Mouse (Mus musculus) MEL (cell line): Measurements from ENCODE around the gene Grik4. TPM values are rescaled to one million over a fixed set of nuclear protein-coding genes. Genes with fewer than 3 reads are reported as not detected.

ENCODE experiments used
- DNase-seq: peaks from one replicate; pipeline ENCODE4 v3.0.0; 2011; ENCODE audit warnings: low read depth, low spot score
- H3K27ac ChIP-seq: 2 replicates; pipeline ENCODE4 v1.5.1; 2012; ENCODE audit warnings: low read depth, mild to moderate bottlenecking, control low read depth, low read length, moderate library complexity; ENCODE audit not compliant: control insufficient read depth
- H3K27me3 ChIP-seq, 2 experiments: fragments of 150-350 bp in 1 of 2; sonication (generic) in 1 of 2; 2 replicates each; pipeline ENCODE4 v1.6.1; 2012; ENCODE audit warnings: low read length in 2 of 2, mild to moderate bottlenecking in 2 of 2, improper control_type of control experiment in 1 of 2, moderate library complexity in 1 of 2; ENCODE audit not compliant: insufficient read depth in 2 of 2, control insufficient read depth in 1 of 2
- H3K36me3 ChIP-seq, 2 experiments: 2 replicates each; pipeline ENCODE4 v1.6.1; 2012 to 2014; ENCODE audit warnings: low read length in 2 of 2, improper control_type of control experiment in 1 of 2, inconsistent platforms in 1 of 2, mild to moderate bottlenecking in 1 of 2; ENCODE audit not compliant: insufficient read depth in 2 of 2, control insufficient read depth in 1 of 2
- H3K4me1 ChIP-seq, 2 experiments: fragments of 150-350 bp in 1 of 2; sonication (generic) in 1 of 2; 2 replicates each; pipeline ENCODE4 v1.6.1; 2012; ENCODE audit warnings: low read length in 2 of 2, improper control_type of control experiment in 1 of 2, mild to moderate bottlenecking in 1 of 2; ENCODE audit not compliant: insufficient read depth in 2 of 2, control insufficient read depth in 1 of 2
- H3K4me3 ChIP-seq, 2 experiments: fragments of 150-350 bp in 1 of 2; sonication (generic) in 1 of 2; 2 replicates each; pipeline ENCODE4 v1.5.1; 2012; ENCODE audit warnings: low read depth in 2 of 2, low read length in 2 of 2, mild to moderate bottlenecking in 2 of 2, moderate library complexity in 2 of 2, control low read depth in 1 of 2, improper control_type of control experiment in 1 of 2; ENCODE audit not compliant: control insufficient read depth in 1 of 2, insufficient read depth in 1 of 2
- H3K79me2 ChIP-seq: 2 replicates; pipeline ENCODE4 v1.6.1; 2012; ENCODE audit warnings: mild to moderate bottlenecking, low read length, moderate library complexity; ENCODE audit not compliant: control insufficient read depth, poor library complexity, insufficient read depth
- H3K9ac ChIP-seq: 2 replicates; pipeline ENCODE4 v1.6.1; 2012; ENCODE audit warnings: low read depth, mild to moderate bottlenecking, control low read depth, low read length, moderate library complexity; ENCODE audit not compliant: control insufficient read depth, poor library complexity, severe bottlenecking
- H3K9me3 ChIP-seq: fragments of 150-350 bp; sonication (generic); replicated peaks from 2 replicates; pipeline ENCODE4 v1.6.1; 2012; ENCODE audit warnings: mild to moderate bottlenecking, low read length, improper control_type of control experiment, moderate library complexity; ENCODE audit not compliant: insufficient read depth
- CHD1 ChIP-seq: IDR thresholded peaks from 2 replicates; pipeline ENCODE4 v1.6.1; 2012; ENCODE audit warnings: low read depth, mild to moderate bottlenecking, inconsistent platforms, low read length, improper control_type of control experiment
- CHD2 ChIP-seq: IDR thresholded peaks from 2 replicates; pipeline ENCODE4 v1.6.1; 2011; ENCODE audit warnings: low read length, improper control_type of control experiment
- E2F4 ChIP-seq: IDR thresholded peaks from 2 replicates; pipeline ENCODE4 v1.6.1; 2011; ENCODE audit warnings: low read depth, low read length, improper control_type of control experiment, borderline replicate concordance
- EP300 ChIP-seq, 2 experiments: IDR thresholded peaks; 2 replicates each; pipeline ENCODE4 v1.6.1; 2011; ENCODE audit warnings: improper control_type of control experiment in 2 of 2, low read length in 2 of 2, low read depth in 1 of 2, mild to moderate bottlenecking in 1 of 2
- ETS1 ChIP-seq: IDR thresholded peaks from 2 replicates; pipeline ENCODE4 v1.6.1; 2012; ENCODE audit warnings: low read depth, mild to moderate bottlenecking, inconsistent platforms, low read length, improper control_type of control experiment, moderate library complexity
- GABPA ChIP-seq: IDR thresholded peaks from 2 replicates; pipeline ENCODE4 v1.6.1; 2012; ENCODE audit warnings: low read depth, mild to moderate bottlenecking, inconsistent platforms, low read length, improper control_type of control experiment, moderate library complexity
- GATA1 ChIP-seq: IDR thresholded peaks from 2 replicates; pipeline ENCODE4 v1.6.1; 2011; ENCODE audit warnings: low read depth, low read length, improper control_type of control experiment
- KAT2A ChIP-seq: conservative IDR thresholded peaks from 2 replicates; pipeline ENCODE4 v1.6.1; 2012; ENCODE audit warnings: low read depth, low read length, improper control_type of control experiment, inconsistent platforms
- MAZ ChIP-seq: IDR thresholded peaks from 2 replicates; pipeline ENCODE4 v1.6.1; 2012; ENCODE audit warnings: low read depth, mild to moderate bottlenecking, inconsistent platforms, low read length, improper control_type of control experiment
- MEF2A ChIP-seq: IDR thresholded peaks from 2 replicates; pipeline ENCODE4 v1.6.1; 2014; ENCODE audit warnings: low read depth, mild to moderate bottlenecking, inconsistent platforms, low read length, improper control_type of control experiment; ENCODE audit not compliant: poor library complexity, insufficient replicate concordance, severe bottlenecking; ENCODE audit errors: extremely low read depth
- MYC ChIP-seq: IDR thresholded peaks from 2 replicates; pipeline ENCODE4 v1.6.1; 2011; ENCODE audit warnings: low read depth, mild to moderate bottlenecking, low read length, improper control_type of control experiment, moderate library complexity
- RCOR1 ChIP-seq: IDR thresholded peaks from 2 replicates; pipeline ENCODE4 v1.6.1; 2012; ENCODE audit warnings: low read depth, mild to moderate bottlenecking, inconsistent platforms, low read length, improper control_type of control experiment
- SIN3A ChIP-seq: IDR thresholded peaks from 2 replicates; pipeline ENCODE4 v1.6.1; 2012; ENCODE audit warnings: low read length, improper control_type of control experiment, inconsistent platforms
- TAL1 ChIP-seq: IDR thresholded peaks from 2 replicates; pipeline ENCODE4 v1.6.1; 2012; ENCODE audit warnings: mild to moderate bottlenecking, inconsistent platforms, low read length, moderate library complexity, mixed read lengths
- TCF12 ChIP-seq: IDR thresholded peaks from 2 replicates; pipeline ENCODE4 v1.6.1; 2014; ENCODE audit warnings: low read depth, mild to moderate bottlenecking, inconsistent platforms, low read length, improper control_type of control experiment, moderate library complexity
- USF1 ChIP-seq: IDR thresholded peaks from 2 replicates; pipeline ENCODE4 v1.6.1; 2014; ENCODE audit warnings: low read depth, mild to moderate bottlenecking, inconsistent platforms, low read length, improper control_type of control experiment, moderate library complexity
- USF2 ChIP-seq, 2 experiments: IDR thresholded peaks; 2 replicates each; pipeline ENCODE4 v1.6.1; 2011 to 2012; ENCODE audit warnings: improper control_type of control experiment in 2 of 2, low read length in 2 of 2, borderline replicate concordance in 1 of 2, inconsistent platforms in 1 of 2, low read depth in 1 of 2, mild to moderate bottlenecking in 1 of 2; ENCODE audit not compliant: insufficient read depth in 1 of 2
- ZC3H11A ChIP-seq: IDR thresholded peaks from 2 replicates; pipeline ENCODE4 v1.6.1; 2012; ENCODE audit warnings: low read depth, mild to moderate bottlenecking, inconsistent platforms, low read length, improper control_type of control experiment
- polyA plus RNA-seq, 2 experiments: library from polyadenylated mRNA; stranded (reverse) in 1 of 2; unstranded in 1 of 2; fragments of >175 nt in 1 of 2; fragments of >200 nt in 1 of 2; gene quantifications; 2 replicates each; pipeline versions ENCODE4 v1.2.1 to v1.2.4; 2012; ENCODE audit warnings: low replicate concordance in 2 of 2, low read depth in 1 of 2; ENCODE audit not compliant: insufficient read length in 2 of 2, insufficient read depth in 1 of 2, missing spikeins in 1 of 2
- total RNA-seq: library from RNA; depleted of rRNA; stranded (reverse); fragments of 300-350 nt; gene quantifications from 2 replicates; pipeline ENCODE4 v1.2.3, GENCODE M21; 2012

Gene Grik4
- total and polyA plus RNA-seq, 3 experiments = 0.17 TPM; not detected in 2

- Histone ChIP-seq H3K27me3 (no peaks in the 10 kb centered on the region), H3K79me2 (no peaks in the 10 kb centered on the region), H3K4me1 (no peaks in the 10 kb centered on the region), H3K4me3 (no peak overlapping the region), H3K9me3 (no peaks in the 10 kb centered on the region), H3K36me3 (no peaks in the 10 kb centered on the region), H3K27ac (no peak overlapping the region), H3K9ac (no peak overlapping the region)
- TF ChIP-seq GABPA (no peak), E2F4 (no peak), TAL1 (no peak), ZC3H11A (no peak), RCOR1 (no peak), SIN3A (no peak), USF1 (no peak), KAT2A (no peak)
- no peak for DNase-seq
Measured at GRCm38 (mm10) chr9:42503709-42504108, 440.6 kb downstream of the Grik4 start.

DNA sequence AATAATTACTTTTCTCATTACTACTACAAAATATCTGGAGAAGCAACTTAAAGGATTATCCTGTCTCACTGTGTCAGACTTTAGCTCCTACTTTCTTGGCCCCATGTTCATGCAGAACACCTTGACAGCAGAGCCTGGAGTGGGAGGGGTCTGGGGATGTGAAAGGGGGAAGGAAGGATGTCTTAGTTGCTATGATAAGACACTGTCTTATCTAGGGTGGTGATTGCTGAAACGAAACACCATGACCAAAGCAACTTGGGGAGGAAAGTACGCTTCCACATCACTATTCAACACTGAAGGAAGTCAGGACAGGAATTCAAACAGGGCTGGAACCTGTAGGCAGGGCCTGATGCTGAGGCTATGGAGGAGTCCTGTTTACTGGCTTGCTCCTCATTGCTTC, 448.0 kb downstream of the Grik4 start:
- peak; percentile 69 for DNase-seq
- no peaks in the 10 kb centered on the region for H3K79me2 ChIP-seq
- no peak overlapping the region for H3K9ac ChIP-seq
- H3K9me3 ChIP-seq = no peaks in the 10 kb centered on the region
- TF ChIP-seq ETS1 (peak; percentile 62), TAL1 (no peak), TCF12 (peak; percentile 54), CHD1 (no peak), MYC (no peak), GATA1 (peak; percentile 72), RCOR1 (0 out of 2 replicates have a peak, but pooled peaks have one; percentile 35), CHD2 (no peak), EP300 (IDR thresholded peaks at IDR 0.05; ENCODE audit: low read depth in 1 of 2, low read length in 2 of 2) (peak; percentile 45 to 64; a peak in 3 of 4 replicates)
- no peaks in the 10 kb centered on the region for H3K27me3 ChIP-seq
- H3K36me3 ChIP-seq = peaks cover 0 to 4% of the 10 kb centered on the region in 2 experiments; a peak in 2 of 4 replicates
- 0 out of 4 replicates have a peak, but pooled peaks cover 0 to 2% of the 10 kb centered on the region in 2 experiments for H3K4me1 ChIP-seq
- no peak overlapping the region for H3K27ac ChIP-seq
- H3K4me3 ChIP-seq = no peak overlapping the region

- H3K27me3 ChIP-seq = no peaks in the 10 kb centered on the region
- TF ChIP-seq USF2 (IDR thresholded peaks at IDR 0.05; ENCODE audit: borderline replicate concordance in 1 of 2, insufficient read depth in 1 of 2, low read depth in 1 of 2, low read length in 2 of 2) = no peak
- no peak for TF ChIP-seq MAZ
- TF ChIP-seq MEF2A = no peak
- H3K9ac ChIP-seq = no peak overlapping the region
- no peak for DNase-seq
- H3K4me1 ChIP-seq = peaks cover 5 to 9% of the 10 kb centered on the region in 2 experiments; a peak in 3 of 4 replicates
- no peak overlapping the region for H3K27ac ChIP-seq
- H3K4me3 ChIP-seq = no peak overlapping the region
- no peaks in the 10 kb centered on the region for H3K79me2 ChIP-seq
- no peaks in the 10 kb centered on the region for H3K9me3 ChIP-seq
- peaks cover 0 to 6% of the 10 kb centered on the region in 2 experiments; a peak in 2 of 4 replicates for H3K36me3 ChIP-seq
Measured at GRCm38 (mm10) chr9:42491780-42492179, 452.5 kb downstream of the Grik4 start.
